Mouse (Mus musculus): ENCODE measurements around the gene Rdh12.

- TF ChIP-seq POLR2A (IDR thresholded peaks at IDR 0.05; ENCODE audit: low read depth, low read length): no peak
- TF ChIP-seq CTCF (conservative IDR thresholded peaks at IDR 0.05 in 1 of 2, IDR thresholded peaks at IDR 0.05 in 1 of 2; ENCODE audit: low read depth in 2 of 2, low read length in 2 of 2): no peak
- TF ChIP-seq E2F4 (IDR thresholded peaks at IDR 0.05; ENCODE audit: insufficient replicate concordance, low read depth, low read length): no peak
- no peak for TF ChIP-seq RAD21 (IDR thresholded peaks at IDR 0.05; ENCODE audit: low read depth, low read length)
- TF ChIP-seq NELFE (IDR thresholded peaks at IDR 0.05; ENCODE audit: low read depth, low read length): no peak
- no peak for TF ChIP-seq KAT2A (IDR thresholded peaks at IDR 0.05; ENCODE audit: insufficient replicate concordance, low read length)
- no peak for TF ChIP-seq MAFK (IDR thresholded peaks at IDR 0.05; ENCODE audit: insufficient replicate concordance, low read length)
- no peak for TF ChIP-seq MXI1 (IDR thresholded peaks at IDR 0.05; ENCODE audit: low read depth, low read length)
- no peak for TF ChIP-seq UBTF (IDR thresholded peaks at IDR 0.05; ENCODE audit: low read depth, low read length)
- no peak for TF ChIP-seq HCFC1 (IDR thresholded peaks at IDR 0.05; ENCODE audit: low read depth, low read length)
- TF ChIP-seq ZNF384 (IDR thresholded peaks at IDR 0.05; ENCODE audit: low read depth, low read length): no peak
Observed at GRCm38 (mm10) chr12:79192193-79192592, 16.5 kb upstream of the Rdh12 start, which contains the start of gene Rdh11.
